In the genomic region with DNA sequence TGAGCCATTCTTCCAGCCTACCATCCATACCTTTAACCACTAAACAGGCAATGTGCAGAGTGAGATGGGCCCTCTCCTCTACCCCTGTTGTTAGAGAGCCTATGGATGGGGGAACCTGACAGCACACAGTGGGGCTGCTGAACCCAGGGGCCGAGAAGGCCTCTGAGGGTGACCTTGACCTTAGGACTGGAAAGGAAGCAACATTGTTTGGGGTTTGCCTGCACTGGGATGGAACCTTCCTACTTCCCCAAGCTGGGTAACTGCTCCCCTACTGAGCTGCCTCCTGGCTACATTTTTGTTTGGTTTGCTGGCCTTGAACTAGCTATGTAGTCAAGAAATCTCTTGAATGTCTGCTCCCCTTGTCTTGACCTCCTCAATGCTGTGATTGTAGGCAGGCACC, we compare ENCODE assay signal across 27 mouse cellular contexts. TPM values are rescaled to one million over a fixed set of nuclear protein-coding genes. Genes with fewer than 3 reads are reported as not detected.
A peak's percentile ranks its signal among the peaks of the same experiment; 100 is the strongest.
DNase-seq lines count a peak whose midpoint lies in the region; ATAC-seq and TF ChIP-seq lines count a peak whose summit lies in the region.
"Had no signal": no experiment of that assay in that cellular context is flagged by ENCODE, and none has a peak within 500 bp of the region (broad histone marks: within the 10 kb centered on the region; RNA-seq: fewer than 3 reads in every experiment).

No protein-coding gene starts in this region.

- TF ChIP-seq POLR2A in ES-Bruce4 (IDR thresholded peaks at IDR 0.05; ENCODE audit: insufficient read depth, low read length) = no peak

- 60% methylated on average over 1 of the region's 1 CpGs for WGBS in intestine, embryonic 16.5 days
- 50% methylated on average over 1 of the region's 1 CpGs for WGBS in kidney, embryonic 14.5 days

- H3K4me3 ChIP-seq in ES-Bruce4 (ENCODE audit: low read depth, low read length) (no peak overlapping the region), ES-E14 (ENCODE audit: insufficient read depth in 1 of 2, low read depth in 1 of 2, low read length in 2 of 2, poor library complexity in 1 of 2, severe bottlenecking in 1 of 2) (no peak overlapping the region)
- H3K4me3 ChIP-seq in intestine, embryonic 16.5 days (ENCODE audit: low read length) = no peak overlapping the region
- H3K4me3 ChIP-seq in kidney, embryonic 14.5 days (ENCODE audit: low read length) = no peak overlapping the region

- no peaks in the 10 kb centered on the region for H3K27me3 ChIP-seq in ES-Bruce4 (ENCODE audit: control insufficient read depth, insufficient read depth, low read length, poor library complexity, severe bottlenecking)
- H3K27me3 ChIP-seq in intestine, embryonic 16.5 days (replicated peaks; ENCODE audit: control insufficient read depth, insufficient read depth, low read length) = peaks cover 25% of the 10 kb centered on the region
- H3K27me3 ChIP-seq in kidney, embryonic 14.5 days (ENCODE audit: control insufficient read depth, insufficient read depth, low read length) = peaks cover 27% of the 10 kb centered on the region
- H3K27me3 ChIP-seq: Patski had no signal

- 0 out of 2 replicates have a peak overlapping the region, but pooled peaks have one; percentile 9 for H3K27ac ChIP-seq in ES-Bruce4 (ENCODE audit: insufficient read depth, low read length)
- H3K27ac ChIP-seq in ES-E14 (ENCODE audit: insufficient read depth, low read depth, low read length, poor library complexity, severe bottlenecking) = peak overlapping the region; percentile 45; the same call in 1 of the 2 replicates
- no peak overlapping the region for H3K27ac ChIP-seq in intestine, embryonic 16.5 days (ENCODE audit: low read length)
- H3K27ac ChIP-seq in kidney, embryonic 14.5 days (ENCODE audit: low read depth, low read length) = no peak overlapping the region

- H3K36me3 ChIP-seq in ES-Bruce4 (ENCODE audit: control insufficient read depth, insufficient read depth, low read length, poor library complexity, severe bottlenecking) (no peaks in the 10 kb centered on the region), ES-E14 (ENCODE audit: control insufficient read depth, insufficient read depth, low read length, poor library complexity, severe bottlenecking) (no peaks in the 10 kb centered on the region)
- H3K36me3 ChIP-seq in intestine, embryonic 16.5 days (ENCODE audit: control insufficient read depth, insufficient read depth, low read length) = no peaks in the 10 kb centered on the region
- no peaks in the 10 kb centered on the region for H3K36me3 ChIP-seq in kidney, embryonic 14.5 days (ENCODE audit: control insufficient read depth, insufficient read depth, low read length)
- H3K36me3 ChIP-seq: G1E had no signal

- H3K4me1 ChIP-seq in ES-Bruce4 (ENCODE audit: control insufficient read depth, insufficient read depth, low read length) = peaks cover 11% of the 10 kb centered on the region
- peaks cover 2 to 28% of the 10 kb centered on the region in 2 experiments; a peak in 3 of 4 replicates for H3K4me1 ChIP-seq in ES-E14 (ENCODE audit: control insufficient read depth in 2 of 2, insufficient read depth in 2 of 2, low read length in 2 of 2, poor library complexity in 1 of 2)
- H3K4me1 ChIP-seq in intestine, embryonic 16.5 days (ENCODE audit: control insufficient read depth, insufficient read depth, low read length) = peaks cover 27% of the 10 kb centered on the region
- H3K4me1 ChIP-seq in kidney, embryonic 14.5 days (ENCODE audit: control insufficient read depth, insufficient read depth, low read length) = peaks cover 20% of the 10 kb centered on the region

- H3K9me3 ChIP-seq in ES-Bruce4 (replicated peaks; ENCODE audit: control insufficient read depth, insufficient read depth, low read length, poor library complexity, severe bottlenecking) (no peaks in the 10 kb centered on the region), ES-E14 (ENCODE audit: control insufficient read depth, insufficient read depth, low read depth, low read length) (no peaks in the 10 kb centered on the region)
- peaks cover 3% of the 10 kb centered on the region; the same call in 1 of the 2 replicates for H3K9me3 ChIP-seq in intestine, embryonic 16.5 days (ENCODE audit: control insufficient read depth, low read length)
- H3K9me3 ChIP-seq in kidney, embryonic 14.5 days (ENCODE audit: control insufficient read depth, low read length) = no peaks in the 10 kb centered on the region
- H3K9me3 ChIP-seq: G1E had no signal

- no peak for ATAC-seq in intestine, embryonic 16.5 days
- ATAC-seq in kidney, embryonic 14.5 days (ENCODE audit: low FRiP score, low TSS enrichment) = no peak
- ATAC-seq: activated CD4-positive, CD25-positive, alpha-beta regulatory T cell, adult 4 months; CD4-positive, CD25-positive, alpha-beta regulatory T cell, adult 4 months; Patski had no signal

- DNase-seq in ES-CJ7 (ENCODE audit: low read depth, low spot score) (peak; percentile 70), ES-E14 (ENCODE audit: low read depth, low spot score) (no peak), R1 (ENCODE audit: low read depth, low spot score) (peak; percentile 90)
- DNase-seq in lung, postnatal 25 days (ENCODE audit: low spot score) = no peak
- DNase-seq in urinary bladder, adult 18-20 months (ENCODE audit: low spot score in 2 of 2) = no peak
- DNase-seq: adrenal gland, adult 2 months; adrenal gland, adult 8-10 months; adrenal gland, postnatal 10 days; adrenal gland, postnatal 14 days; adrenal gland, postnatal 25 days; adrenal gland, postnatal 36 days; B cell, adult 2 months; cerebellum, adult 11 months; cerebellum, adult 11-12 months; cerebellum, adult 18-20 months; cerebellum, adult 2 months; cerebellum, adult 8-10 months; cerebellum, adult 9-10 months had no signal

- in situ Hi-C loops in ES-E14 (cut with MboI; ENCODE audit: low sequenced_read_pairs in 2 of 2, unreplicated experiment in 2 of 2) = no loop called here

- no peak for TF ChIP-seq CTCF in ES-Bruce4 (IDR thresholded peaks at IDR 0.05; ENCODE audit: low read depth, low read length)

- H3K9ac ChIP-seq in ES-Bruce4 (ENCODE audit: low read depth, poor library complexity, severe bottlenecking) (no peak overlapping the region), ES-E14 (ENCODE audit: insufficient read depth, low read depth, low read length, poor library complexity, severe bottlenecking) (no peak overlapping the region)
- H3K9ac ChIP-seq in intestine, embryonic 16.5 days (ENCODE audit: low read depth, low read length) = no peak overlapping the region
- H3K9ac ChIP-seq in kidney, embryonic 14.5 days (ENCODE audit: low read depth, low read length) = no peak overlapping the region

- TF ChIP-seq EP300 in ES-Bruce4 (IDR thresholded peaks at IDR 0.05; ENCODE audit: insufficient read depth, low read depth, low read length) = 0 out of 2 replicates have a peak, but pooled peaks have one; percentile 28

- no peak overlapping the region for H3K4me2 ChIP-seq in intestine, embryonic 16.5 days (ENCODE audit: low read depth, low read length)
- no peak overlapping the region for H3K4me2 ChIP-seq in kidney, embryonic 14.5 days (replicated peaks; ENCODE audit: low read depth, low read length)

TF ChIP-seq in ES-E14, 5 proteins besides CTCF, POLR2A, EP300 and RAD21:
- no peak for TF ChIP-seq ZNF384 (IDR thresholded peaks at IDR 0.05; ENCODE audit: low read depth, low read length)
- no peak for TF ChIP-seq CHD2 (IDR thresholded peaks at IDR 0.05; ENCODE audit: low read depth, low read length)
- TF ChIP-seq ZC3H11A (IDR thresholded peaks at IDR 0.05; ENCODE audit: borderline replicate concordance, low read depth, low read length) = no peak
- TF ChIP-seq HCFC1 (IDR thresholded peaks at IDR 0.05; ENCODE audit: borderline replicate concordance, insufficient read depth, low read length) = no peak
- TF ChIP-seq MAFK (IDR thresholded peaks at IDR 0.05; ENCODE audit: insufficient read depth, low read depth, low read length) = no peak

RNA-seq across cellular contexts. Expression of a gene that starts 9.3 kb away (rescaled TPM):
- polyA plus RNA-seq in ES-Bruce4 (2011; ENCODE audit: insufficient read depth, insufficient read length, low read depth, missing spikeins) = 3.3 and 3.9 TPM in 2 replicates
- 4.2 and 7.3 TPM in 2 replicates for total RNA-seq in ES-E14 (2012; rRNA removed)
- polyA plus RNA-seq in intestine, embryonic 16.5 days (2015; fragmentation: Nextera tagmentation; extraction: Ambion mirVana) = 1.6 and 1.7 TPM in 2 replicates
- polyA plus RNA-seq in kidney, embryonic 14.5 days (2014; fragmentation: Nextera tagmentation; extraction: Ambion mirVana) = 0.20 and 0.23 TPM in 2 replicates
- polyA plus RNA-seq: G1E had no signal

RNA-seq across cellular contexts. Expression of a gene that starts 21.8 kb away (rescaled TPM):
- polyA plus RNA-seq in ES-Bruce4 (2011; ENCODE audit: insufficient read depth, insufficient read length, low read depth, missing spikeins) = 16.4 and 16.5 TPM in 2 replicates
- total RNA-seq in ES-E14 (2012; rRNA removed) = 15.8 and 18.4 TPM in 2 replicates
- polyA plus RNA-seq in intestine, embryonic 16.5 days (2015; fragmentation: Nextera tagmentation; extraction: Ambion mirVana) = 61.6 and 69.2 TPM in 2 replicates
- 8.4 and 12.3 TPM in 2 replicates for polyA plus RNA-seq in kidney, embryonic 14.5 days (2014; fragmentation: Nextera tagmentation; extraction: Ambion mirVana)

RNA-seq across cellular contexts. Expression of a gene that starts 31.3 kb away (rescaled TPM):
- 3.9 and 4.9 TPM in 2 replicates for polyA plus RNA-seq in ES-Bruce4 (2011; ENCODE audit: insufficient read depth, insufficient read length, low read depth, missing spikeins)
- 23.5 and 24.3 TPM in 2 replicates for total RNA-seq in ES-E14 (2012; rRNA removed)
- 7.4 and 10.6 TPM in 2 replicates for polyA plus RNA-seq in intestine, embryonic 16.5 days (2015; fragmentation: Nextera tagmentation; extraction: Ambion mirVana)
- polyA plus RNA-seq in kidney, embryonic 14.5 days (2014; fragmentation: Nextera tagmentation; extraction: Ambion mirVana) = 0.09 and 0.11 TPM in 2 replicates
- polyA plus RNA-seq: C2C12, Patski had no signal

RNA-seq across cellular contexts. Expression of a gene that starts 59.4 kb away (rescaled TPM):
- polyA plus RNA-seq in ES-Bruce4 (2011; ENCODE audit: insufficient read depth, insufficient read length, low read depth, missing spikeins) = 5.4 and 7.4 TPM in 2 replicates
- 3.5 and 4.3 TPM in 2 replicates for total RNA-seq in ES-E14 (2012; rRNA removed)
- 1.3 and 1.9 TPM in 2 replicates for polyA plus RNA-seq in intestine, embryonic 16.5 days (2015; fragmentation: Nextera tagmentation; extraction: Ambion mirVana)
- 0.88 and 1.4 TPM in 2 replicates for polyA plus RNA-seq in kidney, embryonic 14.5 days (2014; fragmentation: Nextera tagmentation; extraction: Ambion mirVana)
- total RNA-seq: adrenal gland, adult 2 months; adrenal gland, adult 8-10 months; adrenal gland, postnatal 14 days; adrenal gland, postnatal 25 days; adrenal gland, postnatal 36 days; G1E; MEL had no signal
- polyA plus RNA-seq: activated CD4-positive, CD25-positive, alpha-beta regulatory T cell, adult 4 months; CD4-positive, CD25-positive, alpha-beta regulatory T cell, adult 4 months; G1E had no signal

Comparison
In these comparisons a context has a peak if more than half of its experiments do, and no peak if none do; other contexts are left out.
1. H3K27ac ChIP-seq: peak in ES-Bruce4 (single experiment) and ES-E14 (single experiment); none in intestine, embryonic 16.5 days (single experiment) and kidney, embryonic 14.5 days (single experiment).
2. DNase-seq: peak in ES-CJ7 (single experiment) and R1 (single experiment); none in ES-E14 (single experiment), lung, postnatal 25 days (single experiment) and urinary bladder, adult 18-20 months (0 of 2).